Mouse (Mus musculus) ovary, postnatal 36 days (tissue): ENCODE results near the gene Bbs12.

Experiments
- DNase-seq: peaks from one replicate; pipeline ENCODE4 v3.0.0; 2022; ENCODE audit warnings: low spot score, mixed read lengths

The Bbs12 gene

DNA sequence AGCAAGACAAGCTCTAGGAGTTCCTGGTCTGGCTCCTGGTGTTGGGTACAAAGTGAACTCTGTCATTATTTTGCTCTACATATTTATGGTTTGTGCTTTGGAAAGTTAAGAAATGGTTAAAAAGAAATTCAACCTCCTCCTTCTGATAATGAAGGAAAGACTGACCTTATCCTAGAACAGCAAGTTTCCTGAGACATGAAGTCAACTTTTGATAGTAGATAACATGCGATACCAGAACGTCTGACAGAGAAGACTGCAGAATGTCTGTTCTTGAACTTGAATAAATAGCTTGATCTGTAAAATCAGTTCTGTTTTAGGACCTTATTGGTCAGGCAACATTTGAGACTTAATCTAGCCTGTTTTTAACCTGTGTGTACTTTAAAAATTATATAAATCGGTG lies 14.3 kb downstream of the Bbs12 start:
- no peak for DNase-seq

- no peak for DNase-seq
Measured at GRCm38 (mm10) chr3:37328489-37328888, 16.1 kb downstream of the Bbs12 start.

- DNase-seq = no peak
Measured at GRCm38 (mm10) chr3:37329963-37330362, 17.6 kb downstream of the Bbs12 start.

GRCm38 (mm10) chr3:37331999-37332449 lies 19.7 kb downstream of the Bbs12 start:
- DNase-seq = no peak

GRCm38 (mm10) chr3:37334053-37334452 lies 21.7 kb downstream of the Bbs12 start:
- DNase-seq = no peak

DNA sequence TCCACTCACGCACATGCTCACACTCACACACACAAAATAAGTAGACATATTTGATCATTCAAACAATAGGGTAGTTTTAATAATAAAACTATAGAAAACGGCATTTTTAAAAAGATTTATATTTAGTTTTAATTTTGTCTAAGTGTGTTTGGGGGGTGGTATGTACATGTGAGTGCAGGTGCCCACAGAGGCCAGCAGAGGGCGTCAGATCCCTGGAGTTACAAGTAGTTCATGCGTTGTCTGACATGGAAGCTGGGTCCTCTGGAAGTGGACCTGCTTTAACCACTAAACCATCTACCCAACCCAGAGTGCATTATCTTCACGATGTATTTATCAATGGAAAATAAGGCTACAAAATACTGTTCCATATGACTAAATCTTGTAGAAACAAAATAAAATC lies 28.8 kb downstream of the Bbs12 start:
- DNase-seq = no peak

GRCm38 (mm10) chr3:37342811-37343210 lies 30.5 kb downstream of the Bbs12 start:
- no peak for DNase-seq

DNA sequence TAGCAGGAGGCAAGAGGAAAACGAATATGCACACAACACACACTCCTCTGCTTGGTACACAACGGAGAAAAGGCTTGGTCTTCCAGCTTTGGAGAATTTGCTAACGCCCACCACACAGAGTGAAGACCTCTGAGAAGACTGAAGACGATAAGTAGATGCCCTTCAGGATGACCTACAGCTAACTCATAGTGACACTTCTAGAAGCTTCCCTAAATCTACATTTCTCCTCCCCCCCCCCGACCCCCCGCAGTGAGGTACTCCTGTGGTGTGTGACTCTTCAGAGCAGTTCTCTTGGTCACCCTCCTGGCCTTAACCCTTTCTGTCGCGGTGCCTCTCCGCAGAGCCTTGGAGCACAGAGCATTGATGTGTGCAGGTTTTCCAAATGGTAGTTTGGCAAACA lies 35.3 kb downstream of the Bbs12 start:
- DNase-seq = no peak

GRCm38 (mm10) chr3:37348221-37349165 lies 36.1 kb downstream of the Bbs12 start, which contains the start of gene Fgf2:
TSS of gene Fgf2 (plus strand) at chr3:37348346.
- peak; percentile 46 for DNase-seq

- DNase-seq = no peak
Measured at GRCm38 (mm10) chr3:37349166-37349548, 36.8 kb downstream of the Bbs12 start.

DNA sequence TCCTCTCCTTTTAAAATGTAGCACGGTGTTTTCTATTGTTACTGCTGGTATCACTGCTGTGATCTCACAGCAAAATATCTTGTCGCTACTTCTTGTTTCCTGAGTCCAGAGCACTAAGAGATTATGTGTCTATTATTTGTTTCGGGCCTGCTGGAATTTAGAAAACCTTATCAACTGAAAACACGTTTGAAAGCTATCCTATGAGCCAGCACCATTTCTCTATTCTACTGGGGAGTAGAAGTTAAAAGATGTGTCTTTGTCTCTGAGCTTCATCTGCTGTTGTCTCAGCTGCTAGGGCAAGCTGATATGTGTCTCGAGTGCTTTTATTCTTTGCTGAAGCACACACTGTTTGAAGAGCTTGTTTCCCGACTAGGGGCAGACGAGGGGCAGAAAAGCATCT lies 38.0 kb downstream of the Bbs12 start:
- no peak for DNase-seq

DNA sequence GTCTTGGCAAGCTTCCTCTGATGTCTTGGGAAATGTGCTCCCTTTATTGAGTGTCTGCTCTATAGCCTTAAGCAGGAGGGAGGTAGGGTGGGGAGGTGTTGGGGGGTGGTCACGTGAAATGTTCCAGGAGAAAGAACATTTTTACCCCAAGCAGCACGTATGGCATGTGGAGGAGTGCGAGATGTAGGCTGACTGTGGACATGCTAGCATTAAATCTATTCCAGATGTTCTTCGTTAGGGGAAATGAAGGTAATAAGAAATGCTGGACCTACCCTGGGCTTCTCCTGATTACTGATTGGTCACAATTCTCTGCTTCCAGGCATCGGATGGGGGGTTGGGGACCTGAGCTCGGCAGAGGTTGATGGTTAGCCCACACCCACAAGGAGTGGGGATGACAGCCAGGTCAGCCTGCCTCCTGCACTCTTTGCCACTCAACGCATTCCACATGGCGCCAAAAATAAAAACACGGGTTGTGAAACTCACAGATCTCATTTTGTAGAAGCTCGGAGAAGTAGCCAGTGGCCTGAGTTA lies 41.7 kb downstream of the Bbs12 start:
- no peak for DNase-seq

GRCm38 (mm10) chr3:37354737-37355136 lies 42.4 kb downstream of the Bbs12 start:
- no peak for DNase-seq

DNA sequence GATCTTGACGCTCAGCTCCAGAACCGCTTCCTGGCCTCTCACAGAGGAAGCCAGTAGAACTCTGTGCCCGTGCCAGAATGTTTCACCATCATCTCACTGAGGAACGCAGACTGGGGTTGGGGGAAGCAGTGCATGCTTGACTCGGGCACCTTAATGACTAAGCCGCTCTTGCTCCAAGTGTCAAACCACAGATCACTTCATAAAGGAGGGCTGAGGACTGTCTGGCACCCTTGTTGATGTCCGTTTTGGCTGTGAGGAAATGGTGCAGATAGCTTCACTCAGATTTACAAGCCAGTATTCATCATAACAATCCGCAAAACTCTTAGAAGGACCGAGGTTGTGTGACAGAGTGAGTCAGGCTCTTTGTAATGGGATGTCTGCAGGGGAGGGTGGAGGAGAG lies 48.4 kb downstream of the Bbs12 start:
- peak; percentile 13 for DNase-seq

DNA sequence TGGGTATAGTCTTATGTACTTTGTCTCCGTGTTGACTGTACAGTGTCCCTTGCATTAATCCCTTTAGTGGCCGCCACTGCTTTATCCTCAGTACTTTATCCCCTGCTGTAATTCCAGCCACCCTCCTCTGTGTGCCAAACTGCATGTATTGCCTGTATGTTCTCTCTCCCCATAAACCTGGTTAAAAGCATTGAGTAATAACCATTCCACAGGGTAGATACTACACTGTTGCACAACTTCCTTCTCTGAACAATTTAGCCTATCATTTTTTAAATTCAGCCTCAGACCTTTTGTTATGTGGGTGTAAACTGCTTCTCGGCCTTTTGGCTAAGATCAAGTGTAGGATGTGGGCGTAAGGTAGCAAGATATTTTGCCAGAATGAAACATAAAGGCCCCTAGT lies 52.8 kb downstream of the Bbs12 start:
- no peak for DNase-seq

GRCm38 (mm10) chr3:37365976-37366375 lies 53.6 kb downstream of the Bbs12 start:
- peak; percentile 9 for DNase-seq

DNA sequence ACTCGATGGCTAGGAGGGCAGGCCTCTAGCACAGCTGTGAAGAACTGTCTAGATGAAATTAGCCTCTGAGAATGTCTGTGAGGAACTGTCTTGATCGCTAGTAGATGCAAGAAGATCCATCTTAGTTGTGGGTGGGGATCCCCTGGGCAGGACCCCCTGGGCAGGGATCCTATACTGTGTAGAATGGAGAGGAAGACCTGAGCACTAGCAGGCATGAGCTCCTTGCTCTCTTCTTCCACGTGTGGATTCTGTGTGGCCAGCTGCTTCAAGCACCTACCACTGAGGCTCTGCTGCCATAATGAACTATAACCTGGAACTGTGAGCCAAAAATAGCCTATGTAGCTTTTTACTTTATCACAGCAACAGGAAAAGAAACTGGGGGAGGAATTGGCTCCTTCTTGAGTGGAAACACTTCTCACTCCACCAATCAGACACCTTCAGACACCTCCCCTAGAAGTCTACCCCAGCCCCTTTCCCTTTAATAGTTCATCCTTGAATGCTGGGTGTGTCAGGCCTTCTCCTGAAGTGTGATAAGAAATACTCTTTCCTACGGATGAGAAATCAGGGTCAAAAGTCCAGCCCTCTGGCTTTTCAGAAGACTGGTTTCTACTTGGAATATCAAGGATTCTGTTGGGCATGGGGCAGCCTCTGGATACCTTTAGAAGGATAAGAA lies 54.2 kb downstream of the Bbs12 start:
- no peak for DNase-seq

GRCm38 (mm10) chr3:37370407-37370806 lies 58.1 kb downstream of the Bbs12 start:
- no peak for DNase-seq
